Mouse (Mus musculus): Measurements from ENCODE around the gene Lrrfip1. TPM values are rescaled to one million over a fixed set of nuclear protein-coding genes. Genes with fewer than 3 reads are reported as not detected.

Lrrfip1 gene
- total RNA-seq, 2 experiments from 2014 or later = 73.3 to 77.0 TPM

GRCm38 (mm10) chr1:91096490-91096889, 98.0 kb downstream of the Lrrfip1 start:
- intact Hi-C loops (cut with DNase I) = loop anchor here (5.0 kb wide), 1 partner anchor 54 kb away; no protein-coding TSS in a partner anchor
- no peak for DNase-seq (ENCODE audit: low spot score in 2 of 2)

DNA sequence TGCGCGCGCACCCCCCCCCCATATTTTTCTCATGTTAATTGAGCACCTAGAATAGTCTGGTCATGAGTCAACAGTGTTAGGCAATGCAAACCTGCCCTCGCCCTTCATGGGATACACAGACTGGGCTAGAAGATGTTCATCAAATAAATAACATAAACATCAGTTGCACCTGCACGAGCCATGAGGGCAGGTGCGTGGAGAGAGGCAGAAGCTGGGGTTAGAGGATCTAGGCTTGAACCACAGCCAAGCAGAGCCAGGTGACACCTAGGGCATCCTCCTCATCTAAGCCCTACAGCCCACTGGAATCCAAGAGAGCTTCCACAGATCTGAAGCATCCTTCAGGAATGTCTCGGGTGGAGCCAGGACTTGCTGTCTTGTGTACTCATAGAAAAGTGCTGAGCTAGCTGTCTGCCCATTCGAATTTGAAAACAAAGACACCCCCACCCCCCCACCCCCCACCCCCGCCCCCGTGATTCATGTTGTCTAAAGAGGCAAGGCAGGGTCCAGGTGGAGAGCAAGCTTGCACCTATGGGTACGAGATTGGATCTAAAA, 98.8 kb downstream of the Lrrfip1 start:
- DNase-seq (ENCODE audit: low spot score in 2 of 2) = no peak
- intact Hi-C loops (cut with DNase I) = loop anchor here (5.0 kb wide), 1 partner anchor 55 kb away; no protein-coding TSS in a partner anchor

DNA sequence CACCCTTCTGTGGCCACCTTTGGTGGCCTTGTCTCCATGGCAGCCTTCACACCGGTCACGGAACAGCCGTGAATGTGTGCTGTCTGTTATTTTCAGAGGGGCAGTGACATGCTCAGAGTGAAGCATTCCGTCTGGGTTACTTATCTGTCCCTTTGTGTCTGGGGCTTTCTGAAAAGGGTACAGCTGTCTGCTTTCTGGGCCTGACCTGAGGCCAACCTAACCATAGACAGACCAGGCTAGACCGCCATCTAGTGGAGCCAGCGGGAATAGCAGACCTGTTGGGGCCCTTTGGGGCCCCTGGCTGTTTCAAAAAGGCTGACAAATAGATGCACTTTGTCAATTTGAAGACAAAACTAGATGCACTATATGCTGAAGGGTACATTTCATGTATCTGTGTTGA, 100.3 kb downstream of the Lrrfip1 start:
- peak; percentile 69 to 70 for DNase-seq (ENCODE audit: low spot score in 2 of 2)
- intact Hi-C loops (cut with DNase I) = loop anchor here (1.0 to 5.0 kb wide), 2 partner anchors 57 to 126 kb away; no protein-coding TSS in a partner anchor

DNA sequence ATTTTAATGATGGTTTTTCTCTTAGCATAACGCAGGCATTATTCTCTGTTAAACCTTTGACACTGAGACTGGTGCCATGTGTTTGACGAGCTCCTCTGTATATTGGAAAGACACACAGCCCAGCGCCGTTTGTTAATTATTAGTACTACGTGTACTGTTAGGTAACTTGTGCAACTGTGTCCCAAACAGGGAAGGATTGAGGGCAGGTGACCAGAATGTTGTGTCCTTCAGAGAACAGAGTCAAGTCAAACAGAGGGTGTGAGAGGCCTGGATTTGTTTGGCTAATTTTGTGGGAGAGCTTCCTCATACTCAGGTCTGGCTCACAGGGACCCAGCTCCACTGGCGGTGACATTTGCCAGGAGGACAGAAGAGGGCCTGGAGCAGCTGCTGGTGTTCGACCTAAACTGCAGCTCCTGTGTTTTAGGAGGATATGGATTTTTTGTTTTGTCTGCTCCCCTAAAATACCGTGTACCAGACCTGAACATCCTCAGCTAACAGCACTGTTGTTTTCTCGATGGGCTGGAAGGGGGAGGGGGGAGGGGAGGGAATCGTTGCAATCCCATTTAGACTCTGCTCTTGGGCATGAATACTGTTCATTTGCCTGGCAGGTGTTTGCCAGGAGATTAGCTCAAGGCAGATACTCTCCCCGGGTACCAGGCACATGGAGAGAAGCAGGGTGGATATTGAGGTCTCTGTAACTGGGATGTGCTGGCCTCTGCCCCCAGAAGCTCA, 103.3 kb downstream of the Lrrfip1 start:
- intact Hi-C loops (cut with DNase I) = no loop called here

DNA sequence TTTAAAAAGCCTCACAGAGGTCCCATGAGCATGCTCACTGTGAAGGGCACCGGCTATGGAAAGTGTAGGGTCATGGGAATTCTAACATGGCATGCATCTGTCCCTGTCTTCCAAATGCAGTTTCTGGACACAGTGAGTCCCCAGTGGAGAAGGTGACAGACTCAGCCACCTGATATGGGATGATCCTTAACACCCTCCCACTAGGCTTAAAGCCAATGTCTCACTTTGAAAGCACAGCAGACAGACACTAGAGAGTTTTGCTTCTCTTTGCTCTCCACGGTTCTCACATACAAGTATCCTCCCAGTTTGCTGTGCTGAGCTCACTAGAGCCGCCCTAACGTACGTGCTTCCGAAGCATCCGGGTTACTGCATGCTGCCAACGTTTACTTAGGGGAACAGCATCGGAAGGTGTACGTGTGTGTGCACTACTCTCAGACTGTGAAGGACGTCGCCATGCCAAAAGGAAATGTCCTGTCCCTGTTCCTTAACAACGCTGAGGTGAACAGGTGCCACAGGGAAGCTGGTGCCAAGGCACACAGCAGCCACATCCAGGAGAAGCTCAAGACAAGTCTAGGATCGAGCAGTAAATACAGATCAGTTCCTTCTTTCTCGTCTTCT, 104.9 kb downstream of the Lrrfip1 start:
- no peak for DNase-seq (ENCODE audit: low spot score in 2 of 2)
- intact Hi-C loops (cut with DNase I) = no loop called here

More for the DNA sequence above, 103.3 kb downstream of the Lrrfip1 start:
- no peak for DNase-seq (ENCODE audit: low spot score in 2 of 2)

GRCm38 (mm10) chr1:91107548-91107947, 109.0 kb downstream of the Lrrfip1 start:
- no peak for DNase-seq (ENCODE audit: low spot score in 2 of 2)
- intact Hi-C loops (cut with DNase I) = no loop called here

GRCm38 (mm10) chr1:91109302-91109701, 110.8 kb downstream of the Lrrfip1 start:
- intact Hi-C loops (cut with DNase I) = no loop called here
- DNase-seq (ENCODE audit: low spot score in 2 of 2) = no peak

- intact Hi-C loops (cut with DNase I) = no loop called here
- DNase-seq (ENCODE audit: low spot score in 2 of 2) = no peak
Observed at GRCm38 (mm10) chr1:91112171-91112570, 113.6 kb downstream of the Lrrfip1 start.

GRCm38 (mm10) chr1:91112606-91113005, 114.1 kb downstream of the Lrrfip1 start:
- DNase-seq (ENCODE audit: low spot score in 2 of 2) = no peak
- intact Hi-C loops (cut with DNase I) = no loop called here

- no peak for DNase-seq (ENCODE audit: low spot score in 2 of 2)
- intact Hi-C loops (cut with DNase I) = no loop called here
Observed at GRCm38 (mm10) chr1:91122121-91122520, 123.6 kb downstream of the Lrrfip1 start.

DNA sequence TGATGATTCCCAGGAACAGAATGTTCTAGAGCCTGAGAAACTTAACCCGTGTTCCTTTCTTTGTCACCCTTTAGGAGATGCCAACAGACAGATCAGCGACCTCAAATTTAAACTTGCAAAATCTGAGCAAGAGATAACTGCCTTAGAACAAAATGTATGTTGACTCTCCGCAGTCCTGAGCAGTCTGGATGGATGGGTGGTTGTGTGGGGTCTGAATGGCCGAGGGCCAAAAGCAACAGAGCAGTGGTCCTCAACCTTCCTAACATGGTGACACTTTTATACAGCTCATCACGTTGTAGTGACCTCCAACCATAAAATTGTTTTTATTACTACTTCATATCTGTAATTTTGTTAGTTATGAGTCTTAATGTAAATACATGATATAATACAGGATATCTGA, 124.5 kb downstream of the Lrrfip1 start:
- intact Hi-C loops (cut with DNase I) = no loop called here
- DNase-seq (ENCODE audit: low spot score in 2 of 2) = no peak

GRCm38 (mm10) chr1:91123466-91123865, 124.9 kb downstream of the Lrrfip1 start:
- no peak for DNase-seq (ENCODE audit: low spot score in 2 of 2)
- intact Hi-C loops (cut with DNase I) = no loop called here

DNA sequence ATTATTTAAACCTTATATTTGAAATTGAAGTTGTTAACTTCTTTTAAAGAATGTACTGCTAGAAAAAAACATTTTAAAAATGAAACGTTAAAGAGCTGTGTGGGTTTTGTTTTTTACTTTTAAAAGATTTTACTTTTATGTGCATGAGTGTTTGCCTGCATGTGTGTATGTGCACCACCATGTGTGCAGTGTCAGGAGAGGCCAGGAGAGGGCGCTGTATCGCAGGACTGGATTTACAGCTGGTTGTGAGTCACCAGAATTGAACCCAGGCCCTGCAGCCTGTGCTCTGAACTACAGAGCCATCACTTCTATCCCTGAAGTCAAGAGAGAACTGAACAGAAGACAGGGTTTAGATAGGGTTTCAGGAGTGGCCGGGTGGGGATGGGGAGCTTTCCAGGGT, 130.3 kb downstream of the Lrrfip1 start:
- intact Hi-C loops (cut with DNase I) = no loop called here

DNA sequence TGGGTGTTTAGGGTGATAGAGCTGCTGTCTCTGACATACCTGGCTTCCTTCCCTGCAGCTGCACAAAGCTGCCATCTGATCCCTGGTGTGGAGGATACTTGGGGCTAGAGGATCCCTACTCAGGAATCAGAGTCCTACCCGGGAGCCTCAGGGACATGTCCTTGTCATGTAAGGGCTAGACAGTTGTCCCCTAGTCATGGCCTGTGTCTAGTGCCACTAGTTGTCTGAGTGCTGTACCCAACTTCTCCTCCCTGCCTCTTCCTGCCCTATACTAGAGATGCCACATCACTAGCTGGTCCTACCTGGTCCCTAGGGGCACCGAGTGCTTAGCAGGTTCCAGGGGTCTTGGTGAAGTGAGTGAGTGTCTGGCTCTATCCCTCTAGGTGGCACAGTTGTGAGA, 138.5 kb downstream of the Lrrfip1 start:
- intact Hi-C loops (cut with DNase I) = no loop called here
- DNase-seq (ENCODE audit: low spot score in 2 of 2) = no peak

More for the DNA sequence above, 130.3 kb downstream of the Lrrfip1 start:
- DNase-seq (ENCODE audit: low spot score in 2 of 2) = no peak

DNA sequence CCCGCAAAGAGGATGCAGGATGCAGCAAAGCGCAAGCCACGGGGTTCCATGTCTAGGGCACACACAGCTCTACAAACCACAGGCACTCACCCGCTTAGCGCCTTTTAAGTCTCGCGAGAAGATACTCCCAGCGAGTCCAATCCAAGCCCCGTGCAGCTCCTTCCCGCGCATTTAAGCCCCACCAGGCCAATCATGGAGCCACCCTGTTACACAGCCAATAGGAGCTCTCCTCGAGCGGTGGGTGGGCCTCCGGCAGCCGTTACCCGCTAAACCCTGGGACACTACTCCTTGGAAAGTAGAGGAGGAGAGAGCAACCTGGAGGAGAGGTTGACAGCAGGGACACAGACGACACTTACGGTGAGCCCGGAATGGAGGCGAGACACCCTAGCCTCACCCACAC, 146.3 kb downstream of the Lrrfip1 start, which contains the start of gene Rbm44:
Gene Rbm44 (plus strand): TSS at position 277 of the 400 bp plus-strand sequence.
- intact Hi-C loops (cut with DNase I) = no loop called here
- DNase-seq (ENCODE audit: low spot score in 2 of 2) = no peak

GRCm38 (mm10) chr1:91151509-91151908, 153.0 kb downstream of the Lrrfip1 start:
- DNase-seq (ENCODE audit: low spot score in 2 of 2) = no peak
- intact Hi-C loops (cut with DNase I) = no loop called here

GRCm38 (mm10) chr1:91166798-91167197, 168.3 kb downstream of the Lrrfip1 start:
- intact Hi-C loops (cut with DNase I) = no loop called here
- DNase-seq (ENCODE audit: low spot score in 2 of 2) = no peak

DNA sequence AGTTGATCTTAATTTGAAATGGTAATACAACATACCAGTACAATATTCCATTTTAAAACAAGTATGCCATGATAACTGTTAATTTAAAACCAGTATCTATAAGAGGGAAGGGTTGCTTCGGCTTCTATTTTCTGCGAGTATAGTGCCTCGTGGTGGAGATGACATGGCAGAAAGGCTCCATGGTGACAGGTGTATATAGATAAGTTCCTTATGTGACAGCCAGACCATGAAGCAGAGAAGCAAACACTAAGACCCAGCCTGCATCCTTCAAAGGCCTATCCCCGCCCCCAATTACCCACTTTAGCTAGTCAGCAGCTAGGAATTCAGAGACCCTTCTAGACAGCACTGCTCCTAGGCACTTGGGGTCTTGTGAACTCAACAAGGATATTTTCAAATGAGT, 170.6 kb downstream of the Lrrfip1 start:
- intact Hi-C loops (cut with DNase I) = no loop called here
- DNase-seq (ENCODE audit: low spot score in 2 of 2) = no peak

DNA sequence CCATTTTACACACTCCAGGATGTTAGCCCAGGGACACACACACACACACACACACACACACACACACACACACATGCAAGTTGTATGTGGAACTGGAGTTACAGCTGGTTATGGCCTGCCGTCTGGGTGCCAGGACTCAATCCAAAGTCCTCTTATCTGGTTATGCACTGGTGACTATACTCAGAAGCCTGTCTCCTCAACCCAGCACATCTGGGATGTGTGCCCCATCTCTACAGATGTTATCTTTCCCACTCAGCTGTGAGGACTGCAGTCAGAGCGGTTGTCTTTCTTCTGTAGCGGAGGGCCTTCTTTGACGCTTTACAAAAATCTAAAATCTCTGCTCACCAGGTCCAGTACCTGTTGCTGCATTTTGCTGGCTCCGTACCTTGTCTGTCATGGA, 176.3 kb downstream of the Lrrfip1 start:
- no peak for DNase-seq (ENCODE audit: low spot score in 2 of 2)
- intact Hi-C loops (cut with DNase I) = no loop called here

GRCm38 (mm10) chr1:91176026-91176425, 177.5 kb downstream of the Lrrfip1 start:
- DNase-seq (ENCODE audit: low spot score in 2 of 2) = no peak
- intact Hi-C loops (cut with DNase I) = no loop called here

DNA sequence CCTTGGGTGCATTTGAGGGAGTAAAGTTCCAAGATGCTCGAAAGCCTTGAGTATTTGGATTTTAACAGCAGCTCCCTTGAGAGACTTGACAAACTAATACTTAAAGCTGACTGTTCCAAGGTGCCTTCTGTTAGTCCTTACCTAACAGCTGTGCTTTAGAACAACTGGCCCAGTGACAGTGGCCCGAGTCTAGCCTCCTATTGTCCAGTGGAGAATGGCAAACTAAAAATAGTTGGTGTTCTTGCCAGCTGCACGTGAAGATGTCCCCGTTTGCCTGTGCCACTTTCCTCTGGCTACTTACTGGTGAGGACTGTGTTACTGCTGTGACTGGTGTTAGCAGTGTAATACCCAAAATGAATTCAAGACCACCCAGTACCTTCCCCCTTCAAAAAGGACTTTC, 178.3 kb downstream of the Lrrfip1 start:
- intact Hi-C loops (cut with DNase I) = no loop called here
- DNase-seq (ENCODE audit: low spot score in 2 of 2) = no peak
